Mouse (Mus musculus) testis, adult 2 months (tissue): ENCODE measurements around the gene Syt2.

Experiments
- CTCF ChIP-seq: fragments of 200-500 bp; IDR thresholded peaks from 2 replicates; pipeline ENCODE4 v1.5.1; 2012; ENCODE audit warnings: low read depth, mild to moderate bottlenecking, inconsistent platforms, low read length, moderate library complexity; ENCODE audit not compliant: control insufficient read depth, insufficient read depth, insufficient replicate concordance
- POLR2A ChIP-seq: fragments of 200-500 bp; IDR thresholded peaks from 2 replicates; pipeline ENCODE4 v1.6.1; 2012; ENCODE audit warnings: low read depth, mild to moderate bottlenecking, inconsistent platforms, low read length, moderate library complexity; ENCODE audit not compliant: control insufficient read depth

DNA sequence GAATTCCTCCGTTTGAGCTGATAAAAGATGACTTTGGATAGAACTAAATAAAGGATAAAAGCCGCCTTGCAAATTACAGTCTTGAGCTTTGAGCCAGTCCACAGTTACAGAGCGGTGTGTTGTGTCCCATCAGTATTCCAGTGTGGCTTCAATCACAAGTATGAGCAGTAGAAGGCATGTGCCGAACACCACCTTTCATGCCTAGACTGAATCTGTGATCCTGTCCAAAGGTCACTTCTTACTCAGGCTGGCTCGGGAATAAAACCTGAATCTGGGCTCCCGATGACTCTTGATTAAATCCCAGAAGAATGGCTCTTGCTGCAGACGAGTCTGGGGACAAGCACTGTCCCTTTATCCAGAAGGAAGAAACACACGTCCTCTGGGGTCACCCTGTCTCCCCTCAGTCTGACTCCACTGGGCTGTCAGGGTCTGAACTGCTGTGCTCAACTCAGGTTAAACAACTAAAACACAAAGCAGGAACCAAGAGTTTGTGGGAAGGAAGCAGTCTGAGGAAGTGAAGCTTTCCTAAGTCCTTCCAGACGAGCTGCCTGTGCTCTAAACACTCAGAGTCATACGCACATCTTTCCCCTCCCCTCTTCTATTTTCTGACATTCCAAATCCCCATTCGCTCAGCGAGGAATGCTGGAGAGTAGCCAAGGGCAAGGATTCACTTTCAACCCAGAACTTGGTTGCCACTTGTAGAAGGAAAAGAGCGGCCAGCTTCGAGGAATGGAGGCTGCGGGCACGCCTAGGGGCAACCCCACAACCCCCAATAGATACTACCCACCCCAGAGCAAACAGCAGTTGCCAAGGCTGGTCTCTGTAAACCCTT lies 157.0 kb downstream of the Syt2 start:
- no peak for TF ChIP-seq CTCF
- TF ChIP-seq POLR2A, result no peak
